Mouse (Mus musculus) bone marrow macrophage, adult 2 months (primary cell): ENCODE results near the gene Eml4.

ENCODE experiments used
- CTCF ChIP-seq: IDR thresholded peaks from 2 replicates; pipeline ENCODE4 v1.5.1; 2012; ENCODE audit warnings: low read depth, mild to moderate bottlenecking, low read length, moderate library complexity
- POLR2A ChIP-seq: IDR thresholded peaks from 2 replicates; pipeline ENCODE4 v1.6.1; 2012; ENCODE audit warnings: mild to moderate bottlenecking, low read depth, low read length, borderline replicate concordance

DNA sequence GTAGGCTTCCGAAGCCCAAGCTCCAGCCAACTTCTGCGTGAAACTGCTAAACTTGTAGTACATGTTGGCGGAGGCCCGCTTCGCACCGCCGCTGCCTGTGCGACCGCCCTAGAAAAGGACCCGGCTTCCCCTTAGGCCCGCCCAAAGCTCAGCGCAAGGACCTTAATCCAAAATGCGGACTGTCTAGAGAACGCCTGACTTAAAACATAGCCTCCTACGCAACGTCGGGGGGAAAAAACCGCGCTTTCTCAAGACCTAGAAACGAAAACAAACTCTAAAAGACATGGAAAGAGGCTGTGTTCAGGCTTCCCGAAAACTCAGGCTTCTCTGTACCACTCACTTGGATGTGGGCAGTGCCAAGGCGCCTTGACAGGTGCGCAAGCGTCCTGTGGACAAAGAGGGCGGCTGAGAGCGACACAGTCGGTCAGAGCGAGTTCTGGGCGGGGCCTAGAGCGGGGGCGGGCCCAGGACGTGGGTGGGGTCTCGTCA is 163.5 kb downstream of the Eml4 start:
- TF ChIP-seq POLR2A = no peak
- TF ChIP-seq CTCF = no peak
